Mouse (Mus musculus): Measurements from ENCODE around the gene P2rx7. TPM values are rescaled to one million over a fixed set of nuclear protein-coding genes. Genes with fewer than 3 reads are reported as not detected.
"Not testable (repeated sequence)": the region's sequence is repeated elsewhere in the genome, so short reads cannot be mapped to it uniquely, and the experiment has no call there.

Gene P2rx7
- polyA plus RNA-seq, 1 experiment, result 80.3 TPM

GRCm38 (mm10) chr5:122639986-122640385 is 3.7 kb upstream of the P2rx7 start:
- H3K4me3 ChIP-seq (ENCODE audit: insufficient read depth, low read length), result no peak overlapping the region
- no peak overlapping the region for H3K27ac ChIP-seq (ENCODE audit: insufficient read depth, low read depth, low read length)
- TF ChIP-seq CTCF (IDR thresholded peaks at IDR 0.05; ENCODE audit: low read depth, low read length) (no peak), POLR2A (IDR thresholded peaks at IDR 0.05; ENCODE audit: borderline replicate concordance, low read depth, low read length) (no peak)
- H3K4me1 ChIP-seq (ENCODE audit: control insufficient read depth, insufficient read depth, low read length), result peaks cover 5% of the 10 kb centered on the region; the same call in 1 of the 2 replicates

- peaks cover 9% of the 10 kb centered on the region; the same call in 1 of the 2 replicates for H3K4me1 ChIP-seq (ENCODE audit: control insufficient read depth, insufficient read depth, low read length)
- peak overlapping the region; percentile 88 for H3K4me3 ChIP-seq (ENCODE audit: insufficient read depth, low read length)
- TF ChIP-seq CTCF (IDR thresholded peaks at IDR 0.05; ENCODE audit: low read depth, low read length) (no peak), POLR2A (IDR thresholded peaks at IDR 0.05; ENCODE audit: borderline replicate concordance, low read depth, low read length) (no peak)
- peak overlapping the region; percentile 95 for H3K27ac ChIP-seq (ENCODE audit: insufficient read depth, low read depth, low read length)
Measured at GRCm38 (mm10) chr5:122644111-122644607, 448 bp downstream of the P2rx7 start.

- TF ChIP-seq POLR2A (IDR thresholded peaks at IDR 0.05; ENCODE audit: borderline replicate concordance, low read depth, low read length) (no peak), CTCF (IDR thresholded peaks at IDR 0.05; ENCODE audit: low read depth, low read length) (no peak)
- peaks cover 14% of the 10 kb centered on the region; the same call in 1 of the 2 replicates for H3K4me1 ChIP-seq (ENCODE audit: control insufficient read depth, insufficient read depth, low read length)
- H3K4me3 ChIP-seq (ENCODE audit: insufficient read depth, low read length), result peak overlapping the region; percentile 37
- H3K27ac ChIP-seq (ENCODE audit: insufficient read depth, low read depth, low read length), result no peak overlapping the region
Measured at GRCm38 (mm10) chr5:122645290-122645689, 1.6 kb downstream of the P2rx7 start.

GRCm38 (mm10) chr5:122646050-122646449 is 2.3 kb downstream of the P2rx7 start:
- Histone ChIP-seq H3K4me3 (ENCODE audit: insufficient read depth, low read length) (no peak overlapping the region), H3K27ac (ENCODE audit: insufficient read depth, low read depth, low read length) (no peak overlapping the region), H3K4me1 (ENCODE audit: control insufficient read depth, insufficient read depth, low read length) (peaks cover 14% of the 10 kb centered on the region; the same call in 1 of the 2 replicates)
- no peak for TF ChIP-seq POLR2A (IDR thresholded peaks at IDR 0.05; ENCODE audit: borderline replicate concordance, low read depth, low read length)
- TF ChIP-seq CTCF (IDR thresholded peaks at IDR 0.05; ENCODE audit: low read depth, low read length), result no peak

- H3K27ac ChIP-seq (ENCODE audit: insufficient read depth, low read depth, low read length), result peak overlapping the region; percentile 18; the same call in 1 of the 2 replicates
- H3K4me1 ChIP-seq (ENCODE audit: control insufficient read depth, insufficient read depth, low read length), result peaks cover 14% of the 10 kb centered on the region; the same call in 1 of the 2 replicates
- no peak overlapping the region for H3K4me3 ChIP-seq (ENCODE audit: insufficient read depth, low read length)
- TF ChIP-seq CTCF (IDR thresholded peaks at IDR 0.05; ENCODE audit: low read depth, low read length), result no peak
- TF ChIP-seq POLR2A (IDR thresholded peaks at IDR 0.05; ENCODE audit: borderline replicate concordance, low read depth, low read length), result no peak
Measured at GRCm38 (mm10) chr5:122647256-122647924, 3.7 kb downstream of the P2rx7 start.

- H3K4me3 ChIP-seq (ENCODE audit: insufficient read depth, low read length), result not testable (repeated sequence)
Measured at GRCm38 (mm10) chr5:122647952-122648374, 4.3 kb downstream of the P2rx7 start.

GRCm38 (mm10) chr5:122649264-122649663 is 5.6 kb downstream of the P2rx7 start:
- TF ChIP-seq CTCF (IDR thresholded peaks at IDR 0.05; ENCODE audit: low read depth, low read length) (no peak), POLR2A (IDR thresholded peaks at IDR 0.05; ENCODE audit: borderline replicate concordance, low read depth, low read length) (no peak)
- Histone ChIP-seq H3K4me3 (ENCODE audit: insufficient read depth, low read length) (no peak overlapping the region), H3K27ac (ENCODE audit: insufficient read depth, low read depth, low read length) (no peak overlapping the region), H3K4me1 (ENCODE audit: control insufficient read depth, insufficient read depth, low read length) (peaks cover 9% of the 10 kb centered on the region; the same call in 1 of the 2 replicates)

More at GRCm38 (mm10) chr5:122647952-122648374, 4.3 kb downstream of the P2rx7 start:
- not testable (repeated sequence) for H3K27ac ChIP-seq (ENCODE audit: insufficient read depth, low read depth, low read length)
- H3K4me1 ChIP-seq (ENCODE audit: control insufficient read depth, insufficient read depth, low read length), result peaks cover 14% of the 10 kb centered on the region; the same call in 1 of the 2 replicates

GRCm38 (mm10) chr5:122650100-122650499 is 6.4 kb downstream of the P2rx7 start:
- H3K27ac ChIP-seq (ENCODE audit: insufficient read depth, low read depth, low read length), result peak overlapping the region; percentile 0; the same call in 1 of the 2 replicates
- TF ChIP-seq POLR2A (IDR thresholded peaks at IDR 0.05; ENCODE audit: borderline replicate concordance, low read depth, low read length) (no peak), CTCF (IDR thresholded peaks at IDR 0.05; ENCODE audit: low read depth, low read length) (0 out of 2 replicates have a peak, but pooled peaks have one; percentile 7)
- H3K4me1 ChIP-seq (ENCODE audit: control insufficient read depth, insufficient read depth, low read length), result peaks cover 9% of the 10 kb centered on the region; the same call in 1 of the 2 replicates
- H3K4me3 ChIP-seq (ENCODE audit: insufficient read depth, low read length), result no peak overlapping the region

- Histone ChIP-seq H3K4me3 (ENCODE audit: insufficient read depth, low read length) (no peak overlapping the region), H3K27ac (ENCODE audit: insufficient read depth, low read depth, low read length) (no peak overlapping the region)
Measured at GRCm38 (mm10) chr5:122652506-122652905, 8.8 kb downstream of the P2rx7 start.

GRCm38 (mm10) chr5:122653112-122653445 is 9.4 kb downstream of the P2rx7 start:
- TF ChIP-seq POLR2A (IDR thresholded peaks at IDR 0.05; ENCODE audit: borderline replicate concordance, low read depth, low read length), result no peak
- TF ChIP-seq CTCF (IDR thresholded peaks at IDR 0.05; ENCODE audit: low read depth, low read length), result no peak
- Histone ChIP-seq H3K27ac (ENCODE audit: insufficient read depth, low read depth, low read length) (no peak overlapping the region), H3K4me3 (ENCODE audit: insufficient read depth, low read length) (no peak overlapping the region), H3K4me1 (ENCODE audit: control insufficient read depth, insufficient read depth, low read length) (peaks cover 5% of the 10 kb centered on the region; the same call in 1 of the 2 replicates)

More at GRCm38 (mm10) chr5:122652506-122652905, 8.8 kb downstream of the P2rx7 start:
- H3K4me1 ChIP-seq (ENCODE audit: control insufficient read depth, insufficient read depth, low read length), result peaks cover 5% of the 10 kb centered on the region; the same call in 1 of the 2 replicates
- TF ChIP-seq CTCF (IDR thresholded peaks at IDR 0.05; ENCODE audit: low read depth, low read length), result no peak
- TF ChIP-seq POLR2A (IDR thresholded peaks at IDR 0.05; ENCODE audit: borderline replicate concordance, low read depth, low read length), result no peak

Data from bone marrow macrophage, adult 2 months (primary cell).